Mouse (Mus musculus): Measurements from ENCODE around the gene Dzip1.

DNA sequence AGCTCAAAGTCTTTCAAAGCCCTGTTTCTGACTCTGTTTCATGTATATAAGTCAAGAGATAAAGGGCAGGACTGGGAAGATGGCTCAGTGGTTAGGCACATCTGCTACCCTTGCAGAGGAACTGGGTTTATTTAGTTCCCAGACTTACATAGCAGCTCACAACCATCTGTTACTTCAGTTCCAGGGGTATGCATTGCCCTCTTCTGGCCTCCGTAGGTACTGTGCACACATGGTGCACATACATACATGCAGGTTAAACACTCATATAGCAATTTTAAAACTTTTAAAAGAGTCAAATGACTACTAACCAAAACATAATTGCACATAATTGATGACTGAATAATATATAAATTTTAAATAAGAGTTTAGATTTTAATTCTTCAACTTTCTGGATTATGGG, 24.3 kb downstream of the Dzip1 start:
- TF ChIP-seq CTCF (conservative IDR thresholded peaks at IDR 0.05; ENCODE audit: insufficient read depth, insufficient read length, low read depth, low read length) (no peak), POLR2A (IDR thresholded peaks at IDR 0.05; ENCODE audit: low read depth, low read length) (no peak)

Data from kidney, adult 2 months (tissue).